Mouse (Mus musculus) right cerebral cortex, postnatal 25 days (tissue): Measurements from ENCODE around the gene Ece2.
A peak's percentile ranks its signal among the peaks of the same experiment; 100 is the strongest.

Experiments used
- DNase-seq: peaks from one replicate; pipeline ENCODE4 v3.0.0; 2022

Gene Ece2

DNA sequence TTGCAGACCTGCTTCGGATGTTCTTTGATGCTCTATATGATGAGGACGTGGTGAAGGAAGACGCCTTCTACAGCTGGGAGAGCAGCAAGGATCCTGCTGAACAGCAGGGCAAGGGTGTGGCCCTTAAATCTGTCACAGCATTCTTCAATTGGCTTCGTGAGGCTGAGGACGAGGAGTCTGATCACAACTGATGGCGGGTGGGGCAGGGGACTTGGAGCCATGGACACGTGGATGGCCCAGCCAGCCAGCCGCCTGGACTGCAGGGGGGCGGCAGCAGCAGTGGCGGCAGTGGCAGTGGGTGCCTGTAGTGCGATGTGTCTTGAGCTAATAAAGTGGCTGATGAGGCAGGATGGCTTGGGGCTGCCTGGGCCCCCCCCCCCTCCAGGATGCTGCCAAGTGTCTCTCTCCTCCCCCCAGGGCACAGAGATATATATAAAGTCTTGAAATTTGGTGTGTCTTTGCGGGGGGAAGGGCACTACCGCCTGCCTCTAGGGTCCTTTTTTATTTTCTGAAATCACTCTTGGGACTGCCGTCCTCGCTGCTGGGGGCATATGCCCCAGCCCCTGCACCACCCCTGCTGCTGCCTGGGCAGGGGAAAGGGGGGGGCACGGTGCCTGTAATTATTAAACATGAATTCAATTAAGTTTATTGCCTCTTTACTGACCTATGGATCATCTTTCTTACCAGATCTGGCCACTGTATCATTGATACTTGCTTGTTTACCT is 62.8 kb downstream of the Ece2 start:
- no peak for DNase-seq

DNA sequence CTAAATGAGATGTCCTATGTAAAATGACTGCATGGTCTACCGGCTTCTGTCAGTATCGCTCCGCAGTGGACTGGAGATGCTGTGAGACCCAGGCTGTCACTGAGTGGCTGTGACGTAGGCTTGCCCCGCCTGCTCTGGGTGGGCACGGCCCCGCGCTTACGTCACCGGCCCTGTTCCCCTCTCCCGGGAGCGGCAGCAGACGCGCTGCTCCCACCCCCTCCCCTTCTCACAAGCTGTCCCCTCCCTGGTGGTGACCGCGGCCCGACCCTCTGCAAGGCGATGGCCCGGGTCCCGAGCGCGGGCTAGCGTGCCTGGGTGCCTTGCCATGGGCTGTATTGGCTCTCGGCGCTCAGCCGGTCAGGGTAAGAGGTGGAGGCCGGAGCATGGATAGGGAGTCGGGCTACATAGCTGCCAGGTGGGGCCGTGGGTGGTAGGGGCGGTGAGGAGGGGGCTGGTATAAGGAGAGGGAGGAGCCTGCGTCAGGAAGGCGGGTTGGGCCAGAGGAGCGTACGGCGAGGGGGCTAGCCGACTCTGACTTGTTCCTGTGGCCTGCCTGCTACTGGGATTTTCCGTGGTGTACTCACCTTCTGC is 63.6 kb downstream of the Ece2 start, which contains the start of gene Fam131a:
Gene Fam131a (plus strand): TSS at position 131 of the 591 bp plus-strand sequence.
- DNase-seq, result peak; percentile 96

DNA sequence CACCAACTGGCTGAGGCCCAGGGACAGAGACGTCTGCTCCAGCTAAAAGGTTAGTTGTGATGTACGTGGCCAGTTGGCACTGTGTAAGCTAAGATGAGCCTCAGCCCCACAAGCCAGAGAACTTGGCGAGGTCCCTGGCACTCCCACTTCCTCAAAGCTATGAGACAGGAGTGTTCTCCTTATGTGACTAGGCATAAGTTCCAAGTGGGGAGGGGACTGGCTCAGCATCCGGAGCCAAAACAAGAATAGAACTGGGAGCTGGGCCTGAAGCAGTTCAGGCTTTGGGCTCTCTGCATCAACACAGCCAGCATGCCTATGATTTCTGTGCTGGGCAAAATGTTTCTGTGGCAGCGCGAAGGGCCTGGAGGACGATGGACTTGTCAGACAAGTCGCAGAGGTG is 65.2 kb downstream of the Ece2 start:
- peak; percentile 80 for DNase-seq

DNA sequence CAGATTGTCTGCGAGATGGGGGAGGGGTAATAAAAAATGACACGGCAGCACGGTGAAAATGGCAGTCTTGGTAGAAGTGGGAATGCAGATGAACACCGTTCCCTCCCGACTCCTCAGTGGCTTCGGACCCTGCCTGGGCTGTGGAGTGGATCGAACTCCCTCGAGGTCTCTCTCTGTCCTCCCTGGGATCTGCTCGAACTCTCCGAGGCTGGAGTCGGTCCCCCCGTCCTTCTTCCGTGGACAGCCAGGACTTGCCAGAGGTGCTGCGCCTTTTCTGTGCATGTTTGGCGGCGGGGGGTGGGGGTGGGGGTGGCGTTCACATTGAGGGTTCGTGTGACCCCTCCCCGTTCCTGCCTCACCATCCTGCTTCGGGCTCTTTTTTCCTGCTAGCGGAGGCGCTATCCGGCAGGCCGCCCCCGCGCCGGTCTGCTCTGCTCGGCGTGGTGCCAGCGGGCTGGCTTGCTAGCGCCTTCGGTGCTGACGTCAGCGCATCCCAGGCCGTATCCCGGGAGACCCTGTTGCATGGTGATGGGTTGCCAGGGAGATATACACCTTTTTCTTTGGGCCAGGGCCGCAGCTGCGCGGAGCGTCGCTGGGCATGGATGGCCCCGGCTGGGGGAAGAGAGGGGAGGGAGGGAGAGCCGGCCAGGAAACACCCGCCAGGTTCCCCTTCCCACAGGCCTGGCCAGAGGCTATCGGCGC is 66.1 kb downstream of the Ece2 start:
- peak; percentile 99 for DNase-seq
